Mouse (Mus musculus) forebrain, embryonic 16.5 days (tissue): Measurements from ENCODE around the gene Ispd. TPM values are rescaled to one million over a fixed set of nuclear protein-coding genes. Genes with fewer than 3 reads are reported as not detected.
"Not testable (repeated sequence)": the region's sequence is repeated elsewhere in the genome, so short reads cannot be mapped to it uniquely, and the experiment has no call there.

Source experiments
- ATAC-seq: fragments of 200-750 bp; cut with Nextera tagmentation; 2 replicates; pipeline ENCODE4 v1.8.0; 2017; ENCODE audit warnings: mild to moderate bottlenecking, moderate library complexity
- H3K27ac ChIP-seq: fragments of 300-500 bp; sonication (generic); 2 replicates; pipeline ENCODE4 v1.5.1; 2014; ENCODE audit warnings: low read length, control low read depth
- H3K27me3 ChIP-seq: fragments of 300-500 bp; sonication (generic); replicated peaks from 2 replicates; pipeline ENCODE4 v1.6.1; 2014; ENCODE audit warnings: low read length; ENCODE audit not compliant: control insufficient read depth, insufficient read depth
- H3K36me3 ChIP-seq: fragments of 300-500 bp; sonication (generic); 2 replicates; pipeline ENCODE4 v1.6.1; 2014; ENCODE audit not compliant: control insufficient read depth, insufficient read depth
- H3K4me1 ChIP-seq: fragments of 300-500 bp; sonication (generic); replicated peaks from 2 replicates; pipeline ENCODE4 v1.6.1; 2014; ENCODE audit warnings: low read length; ENCODE audit not compliant: control insufficient read depth, insufficient read depth
- H3K4me2 ChIP-seq: fragments of 300-500 bp; sonication (generic); 2 replicates; pipeline ENCODE4 v1.6.1; 2014; ENCODE audit warnings: mild to moderate bottlenecking, low read length, control low read depth
- H3K4me3 ChIP-seq: fragments of 300-500 bp; sonication (generic); replicated peaks from 2 replicates; pipeline ENCODE4 v1.5.1; 2014; ENCODE audit warnings: mild to moderate bottlenecking, low read length, control low read depth
- H3K9ac ChIP-seq: fragments of 300-500 bp; sonication (generic); replicated peaks from 2 replicates; pipeline ENCODE4 v1.6.1; 2014; ENCODE audit warnings: low read depth, low read length, control low read depth
- H3K9me3 ChIP-seq: fragments of 300-500 bp; sonication (generic); 2 replicates; pipeline ENCODE4 v1.6.1; 2016; ENCODE audit warnings: low read length; ENCODE audit not compliant: control insufficient read depth
- WGBS: fragments of 180-500 bp; shearing (Covaris S2); extraction: QIAGEN DNeasy Blood & Tissue Kit; methylation state at CpG from one replicate; pipeline ENCODE4 v1.1.7; 2014; 5-methylcytosine and 5-hydroxymethylcytosine counted together
- polyA plus RNA-seq: library from polyadenylated mRNA; unstranded; fragments of >200 nt; fragmentation: Nextera tagmentation; extraction: Ambion mirVana; gene quantifications from 2 replicates; pipeline ENCODE4 v1.2.1, GENCODE M21; 2015

The Ispd gene
- 7.0 and 7.5 TPM in 2 replicates for polyA plus RNA-seq

DNA sequence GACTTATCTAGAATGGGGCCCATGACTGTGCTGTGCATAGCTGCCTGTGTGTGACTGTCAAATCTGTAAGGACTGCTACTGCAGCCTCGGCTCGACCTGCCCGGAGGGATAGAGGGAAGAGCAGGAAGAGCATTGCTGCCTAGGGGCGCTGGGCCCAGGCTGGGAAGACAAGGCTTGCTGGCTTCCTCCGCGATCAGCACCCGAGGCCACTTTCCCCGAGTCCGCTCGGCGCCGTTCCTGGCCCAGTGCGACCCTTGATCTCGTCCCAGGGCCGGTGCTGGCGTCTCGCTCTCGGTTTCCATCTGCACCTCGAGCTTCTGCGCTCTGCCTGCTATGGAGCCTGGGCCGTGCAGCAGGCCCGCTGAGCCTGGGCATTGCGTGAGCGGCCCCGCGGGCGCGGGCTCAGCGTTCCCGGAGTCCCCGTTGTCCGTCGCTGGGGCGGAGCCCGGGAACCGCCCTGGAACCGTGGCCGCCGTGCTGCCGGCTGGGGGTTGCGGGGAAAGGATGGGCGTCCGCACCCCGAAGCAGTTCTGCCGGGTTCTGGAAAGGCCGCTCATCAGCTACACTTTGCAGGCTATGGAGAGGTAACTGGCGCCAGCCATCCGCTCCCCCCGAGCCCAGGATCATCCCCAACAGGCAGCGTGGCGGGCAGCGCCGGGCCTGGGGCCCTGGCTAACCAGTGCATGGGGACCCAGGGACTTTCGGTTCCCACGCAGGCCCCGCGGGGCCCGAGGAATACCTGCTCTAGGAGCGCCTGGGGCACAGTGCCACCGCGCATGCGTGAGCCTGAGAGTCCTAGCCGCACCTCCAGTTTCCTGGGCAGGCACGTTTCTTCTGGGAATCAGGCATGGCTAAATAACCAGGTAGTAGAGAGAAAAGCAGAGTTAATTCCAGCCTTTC lies at the start of gene Ispd, which contains the start of gene D630036H23Rik:
TSS of gene Ispd (plus strand) at position 10 of the 900 bp plus-strand sequence.
TSS of gene D630036H23Rik (minus strand) at position 741 of the 900 bp plus-strand sequence.
- Histone ChIP-seq H3K27ac (peak within 1 kb of the TSS; percentile 96), H3K9ac (peak within 1 kb of the TSS; percentile 100), H3K27me3 (no peaks in the 10 kb centered on the region), H3K9me3 (no peaks in the 10 kb centered on the region), H3K4me3 (peak within 1 kb of the TSS; percentile 79), H3K36me3 (no peaks in the 10 kb centered on the region), H3K4me2 (peak within 1 kb of the TSS; percentile 81), H3K4me1 (peaks cover 12% of the 10 kb centered on the region)
- peak; percentile 96 for ATAC-seq
- under 1% methylated on average over 64 of the region's 64 CpGs for WGBS

DNA sequence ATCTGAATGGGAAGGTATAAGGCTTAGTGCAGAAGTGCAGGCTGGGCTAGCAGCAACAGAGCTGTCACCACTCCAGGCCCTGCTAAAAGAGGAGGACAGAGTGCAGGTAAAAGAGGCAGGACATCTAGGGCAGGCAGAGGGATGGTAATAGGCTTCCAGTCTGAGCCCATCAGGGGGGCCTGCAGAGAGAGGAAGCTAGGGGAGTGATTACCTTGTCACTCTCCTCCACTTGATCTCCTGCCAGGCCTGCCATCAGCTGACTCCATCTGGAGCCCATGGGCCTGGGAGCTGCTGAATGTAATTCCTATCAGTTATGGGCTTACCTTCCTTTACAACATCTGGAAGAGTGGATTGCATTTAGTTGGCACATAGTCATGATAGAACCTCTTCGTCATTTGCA lies 48.6 kb upstream of the Ispd start:
- ATAC-seq = no peak; the same call in 1 of the 2 replicates
- Histone ChIP-seq H3K36me3 (no peaks in the 10 kb centered on the region), H3K4me1 (no peaks in the 10 kb centered on the region), H3K27me3 (no peaks in the 10 kb centered on the region), H3K9me3 (no peaks in the 10 kb centered on the region), H3K9ac (no peak overlapping the region), H3K4me2 (no peak overlapping the region), H3K4me3 (no peak overlapping the region), H3K27ac (no peak overlapping the region)
- WGBS = 78% methylated on average over 1 of the region's 1 CpGs

DNA sequence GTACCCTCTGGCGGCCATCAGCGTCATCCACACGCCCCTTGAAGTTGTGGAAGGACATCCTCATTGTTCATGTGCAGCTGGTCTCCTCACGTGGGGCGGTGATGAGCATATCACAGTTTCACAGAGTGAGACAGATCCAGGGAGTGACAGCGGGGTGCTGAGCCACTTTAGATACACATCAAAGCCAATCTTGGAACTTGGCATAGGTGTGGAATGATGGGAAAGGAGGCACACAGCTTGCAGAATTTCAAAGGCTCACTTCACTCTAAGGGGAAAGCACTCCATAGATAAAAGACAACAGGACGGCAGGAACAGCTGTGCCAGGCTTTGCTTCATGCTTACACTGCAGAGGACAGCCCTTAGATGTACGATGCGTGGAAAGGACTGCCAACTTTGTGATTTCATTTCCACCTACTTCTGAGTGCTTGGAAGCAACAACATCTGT lies 47.4 kb upstream of the Ispd start:
- H3K4me3 ChIP-seq = no peak overlapping the region
- 78% methylated on average over 9 of the region's 9 CpGs for WGBS
- no peak overlapping the region for H3K9ac ChIP-seq
- H3K36me3 ChIP-seq = no peaks in the 10 kb centered on the region
- no peak; the same call in 1 of the 2 replicates for ATAC-seq
- no peak overlapping the region for H3K4me2 ChIP-seq
- no peaks in the 10 kb centered on the region for H3K4me1 ChIP-seq
- H3K27me3 ChIP-seq = no peaks in the 10 kb centered on the region
- H3K9me3 ChIP-seq = no peaks in the 10 kb centered on the region
- no peak overlapping the region for H3K27ac ChIP-seq

DNA sequence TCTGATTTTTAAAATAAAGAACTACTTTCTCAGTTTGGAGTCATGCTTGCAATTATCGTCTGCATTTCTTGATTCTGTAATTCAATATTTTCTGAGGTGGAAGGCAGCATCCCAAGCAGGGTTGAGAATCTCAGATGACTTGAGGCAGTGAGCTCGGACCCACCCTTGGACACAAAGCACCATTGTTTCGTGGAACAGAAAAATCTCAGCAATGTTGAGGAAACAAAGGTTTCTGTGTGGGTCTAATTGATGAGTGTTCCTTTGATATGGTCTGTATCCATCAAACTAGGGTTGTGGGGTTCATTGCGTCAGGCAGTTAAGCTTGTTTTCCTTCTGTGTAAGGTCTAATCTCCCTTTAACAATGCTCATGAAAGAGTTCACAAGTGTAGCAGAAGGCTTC lies 37.1 kb upstream of the Ispd start:
- no peaks in the 10 kb centered on the region for H3K4me1 ChIP-seq
- no peak overlapping the region for H3K27ac ChIP-seq
- no peak overlapping the region for H3K9ac ChIP-seq
- H3K4me2 ChIP-seq = no peak overlapping the region
- ATAC-seq = no peak
- no peaks in the 10 kb centered on the region for H3K9me3 ChIP-seq
- H3K27me3 ChIP-seq = no peaks in the 10 kb centered on the region
- H3K4me3 ChIP-seq = no peak overlapping the region
- H3K36me3 ChIP-seq = no peaks in the 10 kb centered on the region
- WGBS = 55% methylated on average over 4 of the region's 4 CpGs

DNA sequence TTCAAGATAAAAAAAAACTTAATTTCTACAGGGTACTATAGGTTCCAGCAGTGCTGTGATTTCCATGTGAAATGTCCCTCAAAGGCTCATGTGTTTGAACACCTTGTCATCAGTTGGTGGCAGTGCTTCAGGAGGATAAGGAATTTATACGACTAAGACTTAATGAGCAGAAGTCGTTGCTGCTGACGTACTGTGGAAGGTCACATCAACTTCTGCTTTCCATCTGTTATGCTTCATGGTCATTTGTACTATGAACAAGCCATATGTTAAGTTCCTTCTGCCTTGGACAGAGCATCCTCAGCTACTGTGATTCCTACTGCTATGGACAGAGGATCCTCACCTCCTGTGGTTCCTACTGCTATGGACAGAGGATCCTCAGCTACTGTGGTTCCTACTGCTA lies 21.2 kb upstream of the Ispd start:
- Histone ChIP-seq H3K4me2 (no peak overlapping the region), H3K4me1 (no peaks in the 10 kb centered on the region), H3K27me3 (no peaks in the 10 kb centered on the region), H3K9ac (no peak overlapping the region), H3K27ac (no peak overlapping the region), H3K9me3 (no peaks in the 10 kb centered on the region), H3K4me3 (no peak overlapping the region), H3K36me3 (no peaks in the 10 kb centered on the region)
- ATAC-seq = no peak
- 94% methylated on average over 3 of the region's 3 CpGs for WGBS

DNA sequence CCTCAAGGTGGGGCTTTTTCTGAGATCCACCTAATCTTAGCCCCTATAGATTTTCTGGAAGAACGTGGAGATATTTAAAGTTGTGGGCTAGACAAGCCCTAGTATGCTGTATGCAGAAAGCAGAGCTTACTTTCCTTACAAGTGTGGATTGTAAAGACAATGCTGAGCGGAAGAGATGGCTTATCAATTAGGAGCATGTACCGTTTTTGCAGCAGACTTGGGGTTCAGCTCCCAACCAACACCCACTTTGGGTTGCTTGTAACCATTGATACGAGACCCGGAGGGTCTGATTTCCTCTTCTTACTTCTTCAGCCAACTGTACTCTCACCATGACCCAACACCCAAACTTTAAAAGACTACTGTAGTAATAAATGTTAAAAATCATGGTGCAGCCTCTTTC lies 20.6 kb upstream of the Ispd start:
- Histone ChIP-seq H3K9ac (no peak overlapping the region), H3K9me3 (no peaks in the 10 kb centered on the region), H3K4me1 (no peaks in the 10 kb centered on the region), H3K36me3 (no peaks in the 10 kb centered on the region), H3K27ac (no peak overlapping the region), H3K4me2 (no peak overlapping the region), H3K4me3 (no peak overlapping the region), H3K27me3 (no peaks in the 10 kb centered on the region)
- 88% methylated on average over 5 of the region's 5 CpGs for WGBS
- ATAC-seq = no peak

DNA sequence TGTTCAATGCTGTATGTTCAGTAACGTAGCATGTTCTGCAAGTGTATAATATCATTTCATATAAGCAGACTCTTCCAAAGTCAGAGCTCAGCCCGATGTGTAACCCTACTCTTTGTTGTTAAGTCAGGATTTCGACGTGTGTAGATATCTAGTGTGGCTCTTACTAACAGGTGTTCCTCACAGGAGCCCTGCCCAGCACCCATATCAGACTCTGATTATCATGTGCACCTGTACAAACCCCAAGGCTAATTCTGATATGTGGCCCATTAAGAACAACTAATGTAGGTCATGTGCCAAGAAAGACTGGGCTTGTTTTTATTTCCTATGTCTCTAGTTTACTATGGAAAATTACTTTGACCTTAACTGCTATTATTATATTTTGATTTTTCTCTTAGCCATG lies 17.2 kb upstream of the Ispd start:
- H3K9me3 ChIP-seq = no peaks in the 10 kb centered on the region
- H3K9ac ChIP-seq = no peak overlapping the region
- no peak overlapping the region for H3K4me2 ChIP-seq
- H3K27me3 ChIP-seq = no peaks in the 10 kb centered on the region
- H3K36me3 ChIP-seq = no peaks in the 10 kb centered on the region
- ATAC-seq = no peak
- no peak overlapping the region for H3K4me3 ChIP-seq
- H3K27ac ChIP-seq = no peak overlapping the region
- H3K4me1 ChIP-seq = no peaks in the 10 kb centered on the region
- 93% methylated on average over 4 of the region's 4 CpGs for WGBS

DNA sequence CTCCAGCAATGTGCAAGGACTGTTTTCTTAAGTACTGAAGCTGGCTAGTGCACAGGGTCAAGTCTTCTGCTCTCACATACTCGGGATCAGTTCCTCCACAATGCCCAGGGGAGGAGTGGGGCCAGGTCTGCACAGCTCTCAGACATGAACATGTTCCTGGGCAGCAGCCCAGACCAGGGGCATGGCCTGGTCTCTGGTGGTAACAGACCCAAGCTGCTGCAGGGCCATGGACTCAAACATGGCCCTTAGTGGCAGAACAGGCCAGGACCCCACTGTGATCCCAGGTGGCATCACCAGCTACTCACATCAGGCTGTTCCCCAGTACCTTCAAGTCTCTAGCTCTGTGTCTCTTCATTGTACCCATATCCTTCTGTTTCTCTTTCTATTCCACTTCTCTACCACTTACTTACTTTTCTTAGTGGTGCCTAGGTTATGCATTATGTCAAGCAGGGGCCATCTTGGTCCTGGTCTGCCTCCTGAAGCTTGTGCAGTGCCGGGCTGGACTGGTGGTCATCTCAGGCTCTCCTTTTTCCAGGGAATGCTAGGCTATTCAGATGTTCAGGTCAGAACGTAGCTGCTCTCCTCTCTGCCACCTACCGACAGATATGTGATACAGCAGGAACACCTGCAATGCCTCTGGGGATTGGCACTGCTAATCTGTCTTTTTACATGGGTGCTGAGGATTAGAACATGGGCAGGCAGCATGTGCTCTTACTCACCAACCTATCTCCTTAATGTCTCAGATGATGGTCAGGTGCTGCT lies 7.8 kb upstream of the Ispd start:
- Histone ChIP-seq H3K36me3 (no peaks in the 10 kb centered on the region), H3K27ac (no peak overlapping the region), H3K9ac (no peak overlapping the region), H3K4me1 (no peaks in the 10 kb centered on the region), H3K4me2 (no peak overlapping the region), H3K27me3 (no peaks in the 10 kb centered on the region), H3K4me3 (no peak overlapping the region), H3K9me3 (no peaks in the 10 kb centered on the region)
- ATAC-seq = no peak
- WGBS = 50% methylated on average over 4 of the region's 4 CpGs

DNA sequence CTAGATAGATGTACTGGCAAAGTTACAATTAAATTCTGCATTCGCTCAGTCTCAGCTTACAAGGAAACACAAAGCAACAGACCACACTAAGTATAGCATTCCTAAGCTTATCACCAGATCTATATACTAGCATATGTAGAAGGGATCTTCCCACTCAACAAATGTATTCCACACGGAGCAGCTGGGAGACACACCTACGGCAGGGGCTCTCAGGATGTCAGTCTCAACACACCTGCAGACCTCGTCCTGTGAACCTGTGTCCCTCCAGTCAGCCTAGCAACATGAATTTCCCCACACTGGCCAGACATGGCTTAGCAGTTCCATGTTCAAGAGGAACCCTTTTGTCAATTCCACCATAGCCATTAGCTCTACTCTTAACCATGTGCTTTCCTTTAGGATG lies 4.9 kb upstream of the Ispd start:
- 95% methylated on average over 3 of the region's 4 CpGs for WGBS

More for the DNA sequence above, 4.9 kb upstream of the Ispd start:
- H3K4me1 ChIP-seq, ATAC-seq, H3K9ac ChIP-seq, H3K36me3 ChIP-seq, H3K4me3 ChIP-seq, H3K9me3 ChIP-seq, H3K4me2 ChIP-seq, H3K27me3 ChIP-seq, H3K27ac ChIP-seq: not testable (repeated sequence)
